Mouse (Mus musculus) heart, embryonic 11.5 days (tissue): ENCODE measurements around the gene Nanos3. TPM values are rescaled to one million over a fixed set of nuclear protein-coding genes. Genes with fewer than 3 reads are reported as not detected.
A peak's percentile ranks its signal among the peaks of the same experiment; 100 is the strongest.

ENCODE experiments used
- ATAC-seq: fragments of 200-750 bp; cut with Nextera tagmentation; replicated peaks from 2 replicates; pipeline ENCODE4 v1.8.0; 2017; ENCODE audit warnings: moderate library complexity; ENCODE audit not compliant: insufficient number of reproducible peaks, low FRiP score, low TSS enrichment
- H3K27ac ChIP-seq: fragments of 300-500 bp; sonication (generic); 2 replicates; pipeline ENCODE4 v1.5.1; 2014; ENCODE audit warnings: mild to moderate bottlenecking, low read depth, low read length
- H3K27me3 ChIP-seq: fragments of 300-500 bp; sonication (generic); 2 replicates; pipeline ENCODE4 v1.6.1; 2014; ENCODE audit warnings: mild to moderate bottlenecking, low read length, mixed read lengths; ENCODE audit not compliant: control insufficient read depth, insufficient read depth
- H3K36me3 ChIP-seq: fragments of 300-500 bp; sonication (generic); 2 replicates; pipeline ENCODE4 v1.6.1; 2014; ENCODE audit warnings: mild to moderate bottlenecking, low read length, moderate library complexity, mixed read lengths; ENCODE audit not compliant: control insufficient read depth, insufficient read depth
- H3K4me1 ChIP-seq: fragments of 300-500 bp; sonication (generic); 2 replicates; pipeline ENCODE4 v1.6.1; 2014; ENCODE audit warnings: low read length; ENCODE audit not compliant: control insufficient read depth, insufficient read depth
- H3K4me2 ChIP-seq: fragments of 300-500 bp; sonication (generic); 2 replicates; pipeline ENCODE4 v1.6.1; 2014; ENCODE audit warnings: mild to moderate bottlenecking, moderate library complexity
- H3K4me3 ChIP-seq: fragments of 300-500 bp; sonication (generic); 2 replicates; pipeline ENCODE4 v1.5.1; 2014; ENCODE audit warnings: low read depth, low read length
- H3K9ac ChIP-seq: fragments of 300-500 bp; sonication (generic); 2 replicates; pipeline ENCODE4 v1.6.1; 2014; ENCODE audit warnings: mild to moderate bottlenecking, low read depth, low read length, moderate library complexity
- H3K9me3 ChIP-seq: fragments of 300-500 bp; sonication (generic); replicated peaks from 2 replicates; pipeline ENCODE4 v1.6.1; 2016; ENCODE audit warnings: low read length; ENCODE audit not compliant: control insufficient read depth
- WGBS: fragments of 180-500 bp; shearing (Covaris S2); extraction: QIAGEN DNeasy Blood & Tissue Kit; methylation state at CpG from one replicate; pipeline ENCODE4 v1.1.7; 2014; ENCODE audit not compliant: insufficient replicate concordance; 5-methylcytosine and 5-hydroxymethylcytosine counted together
- polyA plus RNA-seq: library from polyadenylated mRNA; unstranded; fragments of >200 nt; fragmentation: Nextera tagmentation; extraction: Ambion mirVana; gene quantifications from 2 replicates; pipeline ENCODE4 v1.2.1, GENCODE M21; 2014

Nanos3 gene
- polyA plus RNA-seq, 1 experiment from 2014 or later, result 1.4 TPM

DNA sequence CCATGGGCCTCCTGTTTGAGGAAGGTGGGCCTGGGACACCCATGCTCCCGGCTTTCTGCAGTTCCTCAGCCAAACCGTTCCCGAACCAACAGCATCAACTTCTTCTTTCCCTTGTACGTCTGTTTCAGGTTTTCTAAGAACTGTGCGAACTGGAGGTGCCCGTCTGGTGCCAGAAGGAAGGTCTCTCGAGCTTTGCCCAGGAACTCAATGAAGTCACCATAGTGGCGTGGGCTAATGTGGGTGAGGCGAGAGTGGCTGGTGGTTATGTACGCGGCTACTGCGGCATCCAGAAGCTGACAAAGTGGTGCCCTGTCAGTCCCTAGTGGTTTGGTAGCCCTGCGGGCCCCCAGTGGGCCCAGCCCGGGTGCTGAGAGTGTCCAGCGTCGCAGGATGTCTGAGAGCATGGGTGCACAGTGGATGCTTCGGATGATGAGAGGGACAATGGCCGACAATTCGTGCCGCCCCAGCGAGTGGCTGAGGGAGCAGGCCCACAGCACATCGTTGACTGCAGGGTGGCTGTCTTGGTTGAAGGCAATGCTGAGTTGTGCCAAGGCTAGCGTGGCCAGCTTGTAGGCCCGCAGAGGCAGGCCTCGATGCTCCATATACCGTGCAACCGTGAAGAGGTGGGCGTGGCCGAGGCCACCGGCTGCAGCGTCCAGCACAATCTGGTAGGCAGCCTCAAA lies 27.0 kb upstream of the Nanos3 start:
- no peak overlapping the region for H3K27ac ChIP-seq
- H3K36me3 ChIP-seq, result peaks cover 29% of the 10 kb centered on the region
- H3K4me2 ChIP-seq, result no peak overlapping the region
- H3K27me3 ChIP-seq, result no peaks in the 10 kb centered on the region
- no peak overlapping the region for H3K4me3 ChIP-seq
- WGBS, result 87% methylated on average over 31 of the region's 31 CpGs
- peaks cover 14% of the 10 kb centered on the region for H3K4me1 ChIP-seq
- no peaks in the 10 kb centered on the region for H3K9me3 ChIP-seq
- ATAC-seq, result no peak
- no peak overlapping the region for H3K9ac ChIP-seq

- Histone ChIP-seq H3K4me3 (no peak overlapping the region), H3K27me3 (no peaks in the 10 kb centered on the region), H3K4me2 (no peak overlapping the region), H3K27ac (no peak overlapping the region), H3K9ac (peak overlapping the region; percentile 54; the same call in 1 of the 2 replicates), H3K36me3 (peaks cover 28% of the 10 kb centered on the region), H3K4me1 (peaks cover 14% of the 10 kb centered on the region), H3K9me3 (no peaks in the 10 kb centered on the region)
- no peak for ATAC-seq
- 80% methylated on average over 3 of the region's 3 CpGs for WGBS
Observed at GRCm38 (mm10) chr8:84211202-84211601, 26.2 kb upstream of the Nanos3 start.

GRCm38 (mm10) chr8:84210167-84210791 lies 25.3 kb upstream of the Nanos3 start:
- Histone ChIP-seq H3K9ac (no peak overlapping the region), H3K27ac (no peak overlapping the region), H3K27me3 (no peaks in the 10 kb centered on the region), H3K4me1 (peaks cover 14% of the 10 kb centered on the region), H3K9me3 (no peaks in the 10 kb centered on the region), H3K36me3 (peaks cover 26% of the 10 kb centered on the region), H3K4me3 (no peak overlapping the region), H3K4me2 (peak overlapping the region; percentile 19)
- no peak for ATAC-seq
- WGBS, result 47% methylated on average over 34 of the region's 34 CpGs

- peaks cover 20% of the 10 kb centered on the region for H3K4me1 ChIP-seq
- no peaks in the 10 kb centered on the region for H3K27me3 ChIP-seq
- peaks cover 29% of the 10 kb centered on the region for H3K36me3 ChIP-seq
- no peaks in the 10 kb centered on the region for H3K9me3 ChIP-seq
- no peak overlapping the region for H3K4me2 ChIP-seq
- ATAC-seq, result no peak
- 69% methylated on average over 17 of the region's 17 CpGs for WGBS
- H3K9ac ChIP-seq, result 0 out of 2 replicates have a peak overlapping the region, but pooled peaks have one; percentile 28
- H3K27ac ChIP-seq, result peak overlapping the region; percentile 71
- no peak overlapping the region for H3K4me3 ChIP-seq
Observed at GRCm38 (mm10) chr8:84208381-84209380, 23.7 kb upstream of the Nanos3 start.

DNA sequence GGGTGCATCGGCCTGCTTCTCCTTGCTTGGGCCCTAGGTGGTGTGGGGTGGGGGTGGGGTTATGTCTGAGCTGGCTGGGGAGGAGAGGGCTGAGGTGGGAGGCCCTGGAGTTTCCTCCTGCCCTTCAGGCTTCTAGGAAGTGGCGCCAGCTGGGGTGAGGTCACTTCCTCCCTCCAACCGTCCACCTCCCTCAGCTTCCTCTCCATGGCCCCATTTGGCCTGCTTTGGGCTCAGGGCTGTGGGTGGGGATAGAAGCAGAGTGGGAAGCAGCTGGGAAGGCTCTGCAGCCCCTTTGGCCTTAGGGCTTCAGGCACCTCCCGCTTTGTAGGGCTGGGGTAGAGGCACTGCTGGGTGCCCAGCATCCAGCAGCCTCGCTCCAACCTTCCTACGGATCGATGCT lies 22.8 kb upstream of the Nanos3 start:
- Histone ChIP-seq H3K36me3 (peaks cover 26% of the 10 kb centered on the region), H3K27ac (peak overlapping the region; percentile 71), H3K27me3 (no peaks in the 10 kb centered on the region), H3K4me2 (no peak overlapping the region; the same call in 1 of the 2 replicates), H3K9me3 (no peaks in the 10 kb centered on the region), H3K9ac (0 out of 2 replicates have a peak overlapping the region, but pooled peaks have one; percentile 5), H3K4me1 (peaks cover 24% of the 10 kb centered on the region), H3K4me3 (no peak overlapping the region)
- WGBS, result 57% methylated on average over 7 of the region's 7 CpGs
- no peak for ATAC-seq

- H3K27ac ChIP-seq, result no peak overlapping the region
- H3K4me3 ChIP-seq, result no peak overlapping the region
- no peaks in the 10 kb centered on the region for H3K9me3 ChIP-seq
- H3K36me3 ChIP-seq, result peaks cover 21% of the 10 kb centered on the region
- H3K4me2 ChIP-seq, result no peak overlapping the region
- no peak for ATAC-seq
- H3K4me1 ChIP-seq, result peaks cover 33% of the 10 kb centered on the region
- 78% methylated on average over 3 of the region's 3 CpGs for WGBS
- H3K9ac ChIP-seq, result no peak overlapping the region
- H3K27me3 ChIP-seq, result no peaks in the 10 kb centered on the region
Observed at GRCm38 (mm10) chr8:84206666-84207065, 21.6 kb upstream of the Nanos3 start.

DNA sequence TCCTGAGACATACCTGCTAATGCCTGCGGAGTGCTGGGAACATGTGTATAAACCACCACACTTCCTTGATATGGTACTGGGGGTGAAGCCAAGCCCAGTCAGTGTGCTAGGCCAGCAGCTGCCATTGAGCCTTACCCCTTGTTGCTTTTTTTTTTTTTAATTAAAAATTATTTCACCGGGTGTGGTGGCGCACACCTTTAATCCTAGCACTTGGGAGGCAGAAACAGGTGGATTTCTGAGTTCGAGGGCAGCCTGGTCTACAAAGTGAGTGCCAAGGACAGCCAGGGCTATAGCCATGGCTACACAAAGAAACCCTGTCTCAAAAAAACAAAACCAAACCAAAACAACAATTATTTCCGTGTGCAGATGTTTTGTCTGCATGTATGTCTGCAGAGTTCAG lies 20.1 kb upstream of the Nanos3 start:
- Histone ChIP-seq H3K4me1 (peaks cover 40% of the 10 kb centered on the region), H3K4me2 (no peak overlapping the region)
- ATAC-seq, result no peak

DNA sequence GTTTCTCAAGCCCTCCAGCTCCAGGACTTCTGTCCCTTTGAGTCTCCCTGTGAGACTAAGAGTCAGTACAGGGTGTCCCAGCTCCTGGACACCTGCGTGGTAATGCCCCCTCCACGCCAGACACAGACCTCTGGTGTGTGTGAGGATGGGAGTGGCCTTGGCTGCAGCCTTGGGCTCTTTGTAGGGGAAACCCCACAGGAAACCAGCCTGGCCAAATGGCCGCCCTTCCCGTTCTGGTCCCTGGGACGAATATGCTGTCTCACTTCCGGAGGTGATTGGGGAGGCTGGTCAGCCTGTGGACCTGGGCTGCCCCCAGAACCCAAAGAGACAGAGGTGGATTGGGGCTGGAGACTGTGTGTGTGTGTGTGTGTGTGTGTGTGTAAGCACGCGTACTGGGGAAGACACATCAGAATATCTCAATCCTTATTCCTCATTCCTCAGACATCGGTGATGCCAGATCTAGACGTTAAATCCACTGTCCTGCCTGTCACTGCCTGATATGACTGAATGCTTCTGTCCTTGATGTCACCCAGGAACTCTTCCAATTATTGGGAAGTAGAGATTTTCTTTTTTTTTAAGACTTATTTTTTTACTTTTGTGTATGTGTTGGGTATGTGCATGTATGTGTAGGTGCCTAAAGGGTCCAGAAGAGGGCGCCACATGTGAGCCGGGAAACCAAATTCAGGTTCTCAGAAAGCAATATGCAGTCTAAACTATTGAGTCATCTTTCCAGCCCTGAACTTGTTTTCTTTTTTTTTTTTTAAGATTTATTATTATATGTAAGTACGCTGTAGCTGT lies 19.2 kb upstream of the Nanos3 start:
- ATAC-seq, result no peak; the same call in 1 of the 2 replicates
- peaks cover 48% of the 10 kb centered on the region for H3K4me1 ChIP-seq
- WGBS, result 45% methylated on average over 13 of the region's 13 CpGs

More for the DNA sequence above, 20.1 kb upstream of the Nanos3 start:
- H3K9me3 ChIP-seq, result no peaks in the 10 kb centered on the region
- H3K4me3 ChIP-seq, result no peak overlapping the region
- H3K27ac ChIP-seq, result no peak overlapping the region
- H3K9ac ChIP-seq, result no peak overlapping the region
- 90% methylated on average over 5 of the region's 5 CpGs for WGBS
- H3K27me3 ChIP-seq, result no peaks in the 10 kb centered on the region
- peaks cover 18% of the 10 kb centered on the region for H3K36me3 ChIP-seq

More for the DNA sequence above, 19.2 kb upstream of the Nanos3 start:
- Histone ChIP-seq H3K27me3 (no peaks in the 10 kb centered on the region), H3K4me2 (peak overlapping the region; percentile 99), H3K4me3 (peak overlapping the region; percentile 77), H3K27ac (peak overlapping the region; percentile 98), H3K9ac (peak overlapping the region; percentile 96), H3K9me3 (no peaks in the 10 kb centered on the region), H3K36me3 (peaks cover 14% of the 10 kb centered on the region)
